Mouse (Mus musculus) CH12.LX (cell line): ENCODE data around the gene Dner. TPM values are rescaled to one million over a fixed set of nuclear protein-coding genes. Genes with fewer than 3 reads are reported as not detected.

ENCODE experiments used
- DNase-seq: peaks from one replicate; pipeline ENCODE4 v3.0.0-alpha.2; 2013; ENCODE audit errors: extremely low read depth
- H3K27ac ChIP-seq: 2 replicates; pipeline ENCODE4 v1.5.1; 2012; ENCODE audit warnings: low read depth, mild to moderate bottlenecking, control low read depth, moderate library complexity; ENCODE audit not compliant: insufficient read depth
- H3K27me3 ChIP-seq: replicated peaks from 2 replicates; pipeline ENCODE3; 2012; ENCODE audit warnings: inconsistent platforms
- H3K36me3 ChIP-seq, 2 experiments: replicated peaks in 1 of 2; 2 replicates each; pipeline versions ENCODE3 to v1.6.1; 2012; ENCODE audit warnings: inconsistent platforms in 1 of 2, low read length in 1 of 2, mild to moderate bottlenecking in 1 of 2, mixed read lengths in 1 of 2, moderate library complexity in 1 of 2; ENCODE audit not compliant: control insufficient read depth in 1 of 2, insufficient read depth in 1 of 2
- H3K4me1 ChIP-seq, 2 experiments: 2 replicates each; pipeline ENCODE4 v1.6.1; 2012; ENCODE audit warnings: inconsistent platforms in 1 of 2, moderate library complexity in 1 of 2; ENCODE audit not compliant: insufficient read depth in 2 of 2, control insufficient read depth in 1 of 2
- H3K4me2 ChIP-seq: 2 replicates; pipeline ENCODE4 v1.6.1; 2012; ENCODE audit warnings: low read depth, mild to moderate bottlenecking, control low read depth; ENCODE audit not compliant: poor library complexity, insufficient read depth, severe bottlenecking
- H3K4me3 ChIP-seq, 3 experiments: fragments of 150-350 bp in 1 of 3; sonication (generic) in 1 of 3; replicated peaks in 1 of 3; 2 replicates each; pipeline versions ENCODE3 to v1.5.1; 2011 to 2012; ENCODE audit warnings: low read depth in 2 of 3, low read length in 2 of 3, mild to moderate bottlenecking in 2 of 3, moderate library complexity in 2 of 3, control low read depth in 1 of 3, improper control_type of control experiment in 1 of 3, inconsistent platforms in 1 of 3, mixed read lengths in 1 of 3; ENCODE audit not compliant: poor library complexity in 1 of 3
- H3K79me2 ChIP-seq: replicated peaks from 2 replicates; pipeline ENCODE4 v1.6.1; 2012; ENCODE audit warnings: mild to moderate bottlenecking, moderate library complexity; ENCODE audit not compliant: control insufficient read depth, poor library complexity, insufficient read depth, severe bottlenecking; ENCODE audit errors: extremely low read depth
- H3K9ac ChIP-seq: 2 replicates; pipeline ENCODE4 v1.6.1; 2012; ENCODE audit warnings: low read depth, mild to moderate bottlenecking, control low read depth, moderate library complexity; ENCODE audit not compliant: insufficient read depth
- H3K9me3 ChIP-seq: replicated peaks from 2 replicates; pipeline ENCODE3; 2012; ENCODE audit warnings: low read length, inconsistent platforms, mixed read lengths
- BHLHE40 ChIP-seq: IDR thresholded peaks from 2 replicates; pipeline ENCODE4 v1.6.1; 2011; ENCODE audit warnings: mild to moderate bottlenecking, low read depth, low read length, improper control_type of control experiment
- CHD1 ChIP-seq: IDR thresholded peaks from 2 replicates; pipeline ENCODE4 v1.6.1; 2012; ENCODE audit warnings: low read depth, low read length, improper control_type of control experiment, inconsistent platforms
- CTCF ChIP-seq, 2 experiments: IDR thresholded peaks in 1 of 2; conservative IDR thresholded peaks in 1 of 2; 2 replicates each; pipeline ENCODE4 v1.5.1; 2011 to 2012; ENCODE audit warnings: low read depth in 2 of 2, low read length in 2 of 2, improper control_type of control experiment in 1 of 2, inconsistent platforms in 1 of 2, mild to moderate bottlenecking in 1 of 2, moderate library complexity in 1 of 2
- E2F4 ChIP-seq: IDR thresholded peaks from 2 replicates; pipeline ENCODE4 v1.6.1; 2011; ENCODE audit warnings: low read depth, low read length, improper control_type of control experiment; ENCODE audit not compliant: insufficient replicate concordance
- ELF1 ChIP-seq: IDR thresholded peaks from 2 replicates; pipeline ENCODE4 v1.6.1; 2014; ENCODE audit warnings: low read depth, mild to moderate bottlenecking, inconsistent platforms, low read length, improper control_type of control experiment
- ETS1 ChIP-seq: conservative IDR thresholded peaks from 2 replicates; pipeline ENCODE4 v1.6.1; 2012; ENCODE audit warnings: low read depth, mild to moderate bottlenecking, inconsistent platforms, low read length, improper control_type of control experiment, moderate library complexity
- GABPA ChIP-seq: IDR thresholded peaks from 2 replicates; pipeline ENCODE4 v1.6.1; 2012; ENCODE audit warnings: low read depth, low read length, improper control_type of control experiment, inconsistent platforms; ENCODE audit not compliant: insufficient replicate concordance
- HCFC1 ChIP-seq: IDR thresholded peaks from 2 replicates; pipeline ENCODE4 v1.6.1; 2012; ENCODE audit warnings: low read depth, mild to moderate bottlenecking, inconsistent platforms, low read length, improper control_type of control experiment
- IRF4 ChIP-seq: IDR thresholded peaks from 2 replicates; pipeline ENCODE4 v1.6.1; 2014; ENCODE audit warnings: low read depth, mild to moderate bottlenecking, inconsistent platforms, low read length, improper control_type of control experiment
- JUN ChIP-seq: IDR thresholded peaks from 2 replicates; pipeline ENCODE4 v1.6.1; 2011; ENCODE audit warnings: low read depth, mild to moderate bottlenecking, low read length, improper control_type of control experiment, moderate library complexity; ENCODE audit not compliant: insufficient read depth
- JUND ChIP-seq: conservative IDR thresholded peaks from 2 replicates; pipeline ENCODE4 v1.6.1; 2011; ENCODE audit warnings: low read depth, low read length, improper control_type of control experiment
- KAT2A ChIP-seq: IDR thresholded peaks from 2 replicates; pipeline ENCODE4 v1.6.1; 2012; ENCODE audit warnings: low read length, improper control_type of control experiment, inconsistent platforms; ENCODE audit not compliant: insufficient replicate concordance
- MAFK ChIP-seq: IDR thresholded peaks from 2 replicates; pipeline ENCODE4 v1.6.1; 2011; ENCODE audit warnings: low read length, improper control_type of control experiment; ENCODE audit not compliant: insufficient replicate concordance
- MXI1 ChIP-seq: IDR thresholded peaks from 2 replicates; pipeline ENCODE4 v1.6.1; 2011; ENCODE audit warnings: mild to moderate bottlenecking, low read depth, low read length, improper control_type of control experiment
- NELFE ChIP-seq: IDR thresholded peaks from 2 replicates; pipeline ENCODE4 v1.6.1; 2011; ENCODE audit warnings: low read depth, low read length, improper control_type of control experiment
- NRF1 ChIP-seq: IDR thresholded peaks from 2 replicates; pipeline ENCODE4 v1.6.1; 2014; ENCODE audit warnings: low read depth, mild to moderate bottlenecking, inconsistent platforms, low read length, improper control_type of control experiment, moderate library complexity
- PAX5 ChIP-seq: IDR thresholded peaks from 2 replicates; pipeline ENCODE4 v1.6.1; 2012; ENCODE audit warnings: low read length, inconsistent platforms, mixed read lengths
- POLR2A ChIP-seq: IDR thresholded peaks from 2 replicates; pipeline ENCODE4 v1.6.1; 2011; ENCODE audit warnings: low read depth, mild to moderate bottlenecking, improper control_type of control experiment, low read length
- RAD21 ChIP-seq: IDR thresholded peaks from 2 replicates; pipeline ENCODE4 v1.6.1; 2011; ENCODE audit warnings: low read depth, mild to moderate bottlenecking, low read length, improper control_type of control experiment, moderate library complexity
- RCOR1 ChIP-seq: conservative IDR thresholded peaks from 2 replicates; pipeline ENCODE4 v1.6.1; 2012; ENCODE audit warnings: low read depth, mild to moderate bottlenecking, inconsistent platforms, low read length, improper control_type of control experiment
- SMC3 ChIP-seq: IDR thresholded peaks from 2 replicates; pipeline ENCODE4 v1.6.1; 2011; ENCODE audit warnings: low read depth, low read length, improper control_type of control experiment
- TBP ChIP-seq: conservative IDR thresholded peaks from 2 replicates; pipeline ENCODE4 v1.6.1; 2011; ENCODE audit warnings: low read depth, low read length, improper control_type of control experiment
- USF1 ChIP-seq: IDR thresholded peaks from 2 replicates; pipeline ENCODE4 v1.6.1; 2014; ENCODE audit warnings: low read depth, mild to moderate bottlenecking, inconsistent platforms, low read length, improper control_type of control experiment
- USF2 ChIP-seq: conservative IDR thresholded peaks from 2 replicates; pipeline ENCODE4 v1.6.1; 2011; ENCODE audit warnings: low read depth, low read length, improper control_type of control experiment
- ZC3H11A ChIP-seq: IDR thresholded peaks from 2 replicates; pipeline ENCODE4 v1.6.1; 2012; ENCODE audit warnings: low read depth, mild to moderate bottlenecking, inconsistent platforms, low read length, improper control_type of control experiment
- ZMIZ1 ChIP-seq: IDR thresholded peaks from 2 replicates; pipeline ENCODE4 v1.6.1; 2012; ENCODE audit warnings: low read depth, mild to moderate bottlenecking, inconsistent platforms, low read length, improper control_type of control experiment
- dilution Hi-C: fragments of 300-500 bp; cut with MboI; formaldehyde crosslinking; loops from 2 replicates; pipeline ENCODE4 v1.14.3; 2020; ENCODE audit warnings: low sequenced_read_pairs; ENCODE audit not compliant: extremely low pct_unique_long_range_greater_than_20kb, extremely low pct_ligation_motif_present
- in situ Hi-C: fragments of 300-500 bp; cut with MboI; formaldehyde crosslinking; loops from 3 replicates; pipeline ENCODE4 v1.14.3; 2019; ENCODE audit warnings: low sequenced_read_pairs, low pct_ligation_motif_present, low pct_unique_long_range_greater_than_20kb, mixed read lengths
- polyA plus RNA-seq: library from polyadenylated mRNA; unstranded; fragments of >175 nt; gene quantifications from 2 replicates; pipeline ENCODE4 v1.2.1, GENCODE M21; 2012; ENCODE audit warnings: low read depth; ENCODE audit not compliant: insufficient read length
- total RNA-seq, 2 experiments: library from RNA; depleted of rRNA; stranded (reverse); fragments of 300-350 nt in 1 of 2; fragments of >200 nt in 1 of 2; gene quantifications; 2 replicates each; pipeline ENCODE4 v1.2.3; 2012 to 2014

Dner gene
- total and polyA plus RNA-seq, 3 experiments = not detected

DNA sequence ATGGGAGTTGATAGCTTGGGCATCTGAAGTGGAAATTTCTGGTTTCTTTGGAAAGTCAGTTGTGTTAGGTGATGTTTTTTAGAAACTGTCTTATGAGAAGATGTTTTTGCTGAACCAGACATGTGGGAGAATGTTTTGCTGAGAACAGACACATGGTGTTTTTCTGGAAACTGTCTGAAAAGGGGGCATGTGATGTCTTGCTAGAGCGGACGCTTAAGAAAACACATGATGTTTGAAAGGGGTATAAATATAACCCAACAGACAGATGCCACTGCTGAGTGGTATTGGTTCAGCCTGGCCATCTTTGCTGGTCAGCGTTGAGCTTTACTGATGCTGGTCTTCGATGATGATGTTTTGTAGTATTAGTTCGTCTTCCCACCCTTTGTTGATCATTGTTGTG is 338.8 kb downstream of the Dner start:
- in situ Hi-C loops = no loop called here
- no peak for TF ChIP-seq JUN
- no peak for TF ChIP-seq USF1
- no peak for TF ChIP-seq GABPA
- no peak for TF ChIP-seq MAFK
- no peak for TF ChIP-seq IRF4
- no peak for TF ChIP-seq HCFC1
- no peak for TF ChIP-seq RAD21
- no peak for TF ChIP-seq ZC3H11A
- TF ChIP-seq ZMIZ1 = no peak
- TF ChIP-seq PAX5 = no peak
- no peak for TF ChIP-seq ETS1
- TF ChIP-seq NELFE = no peak
- TF ChIP-seq CTCF (conservative IDR thresholded peaks at IDR 0.05 in 1 of 2, IDR thresholded peaks at IDR 0.05 in 1 of 2; ENCODE audit: low read depth in 2 of 2, low read length in 2 of 2) = no peak
- no peak for TF ChIP-seq MXI1
- no peak for TF ChIP-seq E2F4
- TF ChIP-seq, all 38 proteins: peak for 0
- DNase-seq = no peak
- Histone ChIP-seq H3K9ac (no peak overlapping the region), H3K36me3 (no peaks in the 10 kb centered on the region), H3K4me1 (no peaks in the 10 kb centered on the region), H3K4me3 (no peak overlapping the region), H3K27me3 (no peaks in the 10 kb centered on the region), H3K79me2 (no peaks in the 10 kb centered on the region), H3K4me2 (no peak overlapping the region), H3K9me3 (no peaks in the 10 kb centered on the region), H3K27ac (no peak overlapping the region)
- dilution Hi-C loops = no loop called here

GRCm38 (mm10) chr1:84350262-84350661 is 345.8 kb downstream of the Dner start:
- no peaks in the 10 kb centered on the region for H3K36me3 ChIP-seq
- no peak for TF ChIP-seq E2F4
- TF ChIP-seq ELF1 = no peak
- TF ChIP-seq MXI1 = no peak
- TF ChIP-seq NRF1 = no peak
- TF ChIP-seq JUND = no peak
- no peak for TF ChIP-seq TBP
- TF ChIP-seq KAT2A = no peak
- no peak for TF ChIP-seq BHLHE40
- TF ChIP-seq RCOR1 = no peak
- TF ChIP-seq POLR2A = no peak
- TF ChIP-seq USF2 = no peak
- TF ChIP-seq CHD1 = no peak
- TF ChIP-seq MAFK = no peak
- TF ChIP-seq NELFE = no peak
- no peak for TF ChIP-seq SMC3
- peaks cover 0 to 10% of the 10 kb centered on the region in 2 experiments; a peak in 2 of 4 replicates for H3K4me1 ChIP-seq
- H3K9ac ChIP-seq = no peak overlapping the region
- no peaks in the 10 kb centered on the region for H3K9me3 ChIP-seq
- dilution Hi-C loops = no loop called here
- no peaks in the 10 kb centered on the region for H3K79me2 ChIP-seq
- in situ Hi-C loops = no loop called here
- peak; percentile 62 for DNase-seq
- H3K27ac ChIP-seq = no peak overlapping the region
- no peak overlapping the region for H3K4me3 ChIP-seq
- H3K27me3 ChIP-seq = no peaks in the 10 kb centered on the region
- no peak overlapping the region for H3K4me2 ChIP-seq
